Comparison of ENCODE assay signal across 18 mouse cellular contexts in genomic region chr2:31431477-31431876, GRCm38 (mm10). TPM values are rescaled to one million over a fixed set of nuclear protein-coding genes. Genes with fewer than 3 reads are reported as not detected.
DNase-seq lines count a peak whose midpoint lies in the region; ATAC-seq and TF ChIP-seq lines count a peak whose summit lies in the region.
"Had no signal": no experiment of that assay in that cellular context is flagged by ENCODE, and none has a peak within 500 bp of the region (broad histone marks: within the 10 kb centered on the region; RNA-seq: fewer than 3 reads in every experiment).

No protein-coding gene starts in this region.

- no peaks in the 10 kb centered on the region for H3K4me1 ChIP-seq in forebrain, postnatal 0 days (ENCODE audit: insufficient read depth)
- no peaks in the 10 kb centered on the region for H3K4me1 ChIP-seq in forebrain, embryonic 10.5 days
- no peaks in the 10 kb centered on the region for H3K4me1 ChIP-seq in hindbrain, postnatal 0 days (ENCODE audit: insufficient read depth, low read length)
- 0 out of 2 replicates have a peak, but pooled peaks cover 3% of the 10 kb centered on the region for H3K4me1 ChIP-seq in hindbrain, embryonic 10.5 days (replicated peaks)
- H3K4me1 ChIP-seq in midbrain, embryonic 14.5 days (ENCODE audit: control insufficient read depth, insufficient read depth, low read length): no peaks in the 10 kb centered on the region
- H3K4me1 ChIP-seq in midbrain, embryonic 11.5 days (ENCODE audit: control insufficient read depth, insufficient read depth, low read length): no peaks in the 10 kb centered on the region
- H3K4me1 ChIP-seq: intestine, embryonic 15.5 days; lung, embryonic 15.5 days had no signal

- 43% methylated on average over 5 of the region's 5 CpGs for WGBS in forebrain, postnatal 0 days
- 91% methylated on average over 5 of the region's 5 CpGs for WGBS in forebrain, embryonic 10.5 days
- 48% methylated on average over 5 of the region's 5 CpGs for WGBS in hindbrain, postnatal 0 days
- WGBS in hindbrain, embryonic 10.5 days: 83% methylated on average over 5 of the region's 5 CpGs
- 84% methylated on average over 5 of the region's 5 CpGs for WGBS in midbrain, embryonic 14.5 days
- 84% methylated on average over 5 of the region's 5 CpGs for WGBS in midbrain, embryonic 11.5 days

- no peaks in the 10 kb centered on the region for H3K27me3 ChIP-seq in forebrain, postnatal 0 days (ENCODE audit: insufficient read depth, low read length)
- peaks cover 3% of the 10 kb centered on the region; the same call in 1 of the 2 replicates for H3K27me3 ChIP-seq in forebrain, embryonic 10.5 days (ENCODE audit: poor library complexity, severe bottlenecking)
- no peaks in the 10 kb centered on the region for H3K27me3 ChIP-seq in hindbrain, postnatal 0 days (ENCODE audit: insufficient read depth, low read length)
- peaks cover 16% of the 10 kb centered on the region; the same call in 1 of the 2 replicates for H3K27me3 ChIP-seq in hindbrain, embryonic 10.5 days (ENCODE audit: insufficient read depth, poor library complexity, severe bottlenecking)
- H3K27me3 ChIP-seq in midbrain, embryonic 14.5 days (ENCODE audit: control insufficient read depth, insufficient read depth, low read length): no peaks in the 10 kb centered on the region
- H3K27me3 ChIP-seq in midbrain, embryonic 11.5 days (ENCODE audit: control insufficient read depth, insufficient read depth, low read length): no peaks in the 10 kb centered on the region; the same call in 1 of the 2 replicates
- H3K27me3 ChIP-seq: intestine, embryonic 15.5 days had no signal

- peak; percentile 58 for DNase-seq in forebrain, postnatal 0 days
- DNase-seq in forebrain, embryonic 10.5 days (ENCODE audit: extremely low spot score, low spot score): no peak
- peak; percentile 72 for DNase-seq in hindbrain, postnatal 0 days (ENCODE audit: low spot score)
- no peak for DNase-seq in hindbrain, embryonic 10.5 days (ENCODE audit: low spot score)
- peak; percentile 17 for DNase-seq in midbrain, embryonic 14.5 days
- DNase-seq in midbrain, embryonic 11.5 days (ENCODE audit: low spot score, missing footprints): no peak
- DNase-seq in thymus, postnatal 0 days (ENCODE audit: low spot score): no peak
- DNase-seq: adrenal gland, adult 2 months; embryo, embryonic 11 days; gastrocnemius, postnatal 36 days; layer of hippocampus, adult 9-11 months; thymus, postnatal 14 days had no signal

- peak; percentile 29; the same call in 1 of the 2 replicates for ATAC-seq in forebrain, postnatal 0 days
- ATAC-seq in hindbrain, postnatal 0 days: peak; percentile 74
- ATAC-seq in midbrain, embryonic 14.5 days (ENCODE audit: low FRiP score, low TSS enrichment): no peak
- no peak for ATAC-seq in midbrain, embryonic 11.5 days (ENCODE audit: low FRiP score)
- ATAC-seq: intestine, embryonic 15.5 days had no signal

- no peak overlapping the region for H3K4me3 ChIP-seq in forebrain, postnatal 0 days (ENCODE audit: low read depth, low read length)
- no peak overlapping the region for H3K4me3 ChIP-seq in forebrain, embryonic 10.5 days
- H3K4me3 ChIP-seq in hindbrain, postnatal 0 days (ENCODE audit: low read length): no peak overlapping the region
- no peak overlapping the region for H3K4me3 ChIP-seq in hindbrain, embryonic 10.5 days
- H3K4me3 ChIP-seq in midbrain, embryonic 14.5 days (replicated peaks; ENCODE audit: low read depth, low read length): no peak overlapping the region
- no peak overlapping the region for H3K4me3 ChIP-seq in midbrain, embryonic 11.5 days (ENCODE audit: low read depth, low read length)
- H3K4me3 ChIP-seq: intestine, embryonic 15.5 days; left cerebral cortex, adult 2 months; lung, embryonic 15.5 days; megakaryocyte, embryonic 14.5 days had no signal

- no peaks in the 10 kb centered on the region for H3K36me3 ChIP-seq in forebrain, postnatal 0 days (ENCODE audit: insufficient read depth)
- no peaks in the 10 kb centered on the region for H3K36me3 ChIP-seq in forebrain, embryonic 10.5 days (replicated peaks)
- no peaks in the 10 kb centered on the region for H3K36me3 ChIP-seq in hindbrain, postnatal 0 days (ENCODE audit: insufficient read depth, low read length)
- no peaks in the 10 kb centered on the region for H3K36me3 ChIP-seq in hindbrain, embryonic 10.5 days
- no peaks in the 10 kb centered on the region for H3K36me3 ChIP-seq in midbrain, embryonic 14.5 days (ENCODE audit: control insufficient read depth, insufficient read depth, low read length)
- H3K36me3 ChIP-seq in midbrain, embryonic 11.5 days (ENCODE audit: control insufficient read depth, insufficient read depth, low read length): no peaks in the 10 kb centered on the region
- H3K36me3 ChIP-seq: intestine, embryonic 15.5 days; lung, embryonic 15.5 days had no signal

- no peak overlapping the region for H3K27ac ChIP-seq in forebrain, postnatal 0 days (ENCODE audit: low read depth, low read length)
- H3K27ac ChIP-seq in forebrain, embryonic 10.5 days: no peak overlapping the region
- 0 out of 2 replicates have a peak overlapping the region, but pooled peaks have one; percentile 15 for H3K27ac ChIP-seq in hindbrain, postnatal 0 days
- no peak overlapping the region for H3K27ac ChIP-seq in hindbrain, embryonic 10.5 days
- H3K27ac ChIP-seq in midbrain, embryonic 14.5 days (replicated peaks; ENCODE audit: low read depth, low read length): no peak overlapping the region
- H3K27ac ChIP-seq in midbrain, embryonic 11.5 days (ENCODE audit: low read depth, low read length): no peak overlapping the region
- H3K27ac ChIP-seq: intestine, embryonic 15.5 days; left cerebral cortex, adult 2 months; lung, embryonic 15.5 days had no signal

- TF ChIP-seq CTCF in forebrain, postnatal 0 days (IDR thresholded peaks at IDR 0.05; ENCODE audit: low read depth): no peak
- TF ChIP-seq CTCF in hindbrain, postnatal 0 days (IDR thresholded peaks at IDR 0.05; ENCODE audit: low read depth): no peak

- no peak overlapping the region for H3K4me2 ChIP-seq in forebrain, postnatal 0 days (ENCODE audit: low read depth)
- no peak overlapping the region for H3K4me2 ChIP-seq in hindbrain, postnatal 0 days (ENCODE audit: low read depth, low read length)
- H3K4me2 ChIP-seq in midbrain, embryonic 14.5 days (ENCODE audit: low read length): no peak overlapping the region
- H3K4me2 ChIP-seq in midbrain, embryonic 11.5 days: no peak overlapping the region
- H3K4me2 ChIP-seq: heart, embryonic 11.5 days; intestine, embryonic 15.5 days; liver, embryonic 11.5 days; lung, embryonic 15.5 days had no signal

- no peak overlapping the region for H3K9ac ChIP-seq in forebrain, postnatal 0 days
- no peak overlapping the region for H3K9ac ChIP-seq in hindbrain, postnatal 0 days (replicated peaks; ENCODE audit: low read length)
- H3K9ac ChIP-seq in midbrain, embryonic 14.5 days (replicated peaks; ENCODE audit: low read length): no peak overlapping the region
- H3K9ac ChIP-seq in midbrain, embryonic 11.5 days (ENCODE audit: low read length): no peak overlapping the region
- H3K9ac ChIP-seq: intestine, embryonic 15.5 days; lung, embryonic 15.5 days had no signal

- H3K9me3 ChIP-seq in forebrain, postnatal 0 days (ENCODE audit: low read length): no peaks in the 10 kb centered on the region
- no peaks in the 10 kb centered on the region for H3K9me3 ChIP-seq in forebrain, embryonic 10.5 days
- H3K9me3 ChIP-seq in hindbrain, postnatal 0 days (ENCODE audit: low read length): no peaks in the 10 kb centered on the region
- H3K9me3 ChIP-seq in hindbrain, embryonic 10.5 days: no peaks in the 10 kb centered on the region
- H3K9me3 ChIP-seq in midbrain, embryonic 14.5 days (ENCODE audit: control insufficient read depth, low read length): no peaks in the 10 kb centered on the region
- no peaks in the 10 kb centered on the region for H3K9me3 ChIP-seq in midbrain, embryonic 11.5 days (ENCODE audit: control insufficient read depth, low read length)
- H3K9me3 ChIP-seq: intestine, embryonic 15.5 days; lung, embryonic 15.5 days; megakaryocyte, embryonic 14.5 days had no signal

RNA-seq across cellular contexts. Expression of gene Ass1, which starts 38.5 kb away (rescaled TPM):
- total RNA-seq in forebrain, postnatal 0 days (2014; rRNA removed): 16.2 and 18.0 TPM in 2 replicates
- 11.8 and 17.9 TPM in 2 replicates for polyA plus RNA-seq in forebrain, postnatal 0 days (2015; fragmentation: Nextera tagmentation; extraction: Ambion mirVana)
- 7.3 and 7.6 TPM in 2 replicates for polyA plus RNA-seq in forebrain, embryonic 10.5 days (2016; fragmentation: Nextera tagmentation; extraction: Ambion mirVana)
- total RNA-seq in hindbrain, postnatal 0 days (2014; rRNA removed): 25.3 and 33.3 TPM in 2 replicates
- 28.9 and 29.0 TPM in 2 replicates for polyA plus RNA-seq in hindbrain, postnatal 0 days (2015; fragmentation: Nextera tagmentation; extraction: Ambion mirVana)
- 11.8 and 15.0 TPM in 2 replicates for polyA plus RNA-seq in hindbrain, embryonic 10.5 days (2016; fragmentation: Nextera tagmentation; extraction: Ambion mirVana)
- 7.4 and 8.5 TPM in 2 replicates for polyA plus RNA-seq in midbrain, embryonic 14.5 days (2014; fragmentation: Nextera tagmentation; extraction: Ambion mirVana)
- 9.6 and 10.3 TPM in 2 replicates for polyA plus RNA-seq in midbrain, embryonic 11.5 days (2014; fragmentation: Nextera tagmentation; extraction: Ambion mirVana)
- polyA plus RNA-seq in thymus, postnatal 0 days (2015; fragmentation: Nextera tagmentation; extraction: Ambion mirVana): 23.9 and 24.1 TPM in 2 replicates

Comparison
In these comparisons a context has a peak if more than half of its experiments do, and no peak if none do; other contexts are left out.
1. DNase-seq: peak in forebrain, postnatal 0 days (single experiment), hindbrain, postnatal 0 days (single experiment) and midbrain, embryonic 14.5 days (single experiment); none in forebrain, embryonic 10.5 days (single experiment), hindbrain, embryonic 10.5 days (single experiment), midbrain, embryonic 11.5 days (single experiment) and thymus, postnatal 0 days (single experiment).
2. ATAC-seq: peak in forebrain, postnatal 0 days (single experiment) and hindbrain, postnatal 0 days (single experiment); none in midbrain, embryonic 14.5 days (single experiment) and midbrain, embryonic 11.5 days (single experiment).